Mouse (Mus musculus): ENCODE measurements at regions not wholly inside any gene's neighbourhood (a gene's known extent, or its start where the extent isn't known, plus 50 kb on each side); places are given as distances from the start of the nearest gene placed in this dataset.

DNA sequence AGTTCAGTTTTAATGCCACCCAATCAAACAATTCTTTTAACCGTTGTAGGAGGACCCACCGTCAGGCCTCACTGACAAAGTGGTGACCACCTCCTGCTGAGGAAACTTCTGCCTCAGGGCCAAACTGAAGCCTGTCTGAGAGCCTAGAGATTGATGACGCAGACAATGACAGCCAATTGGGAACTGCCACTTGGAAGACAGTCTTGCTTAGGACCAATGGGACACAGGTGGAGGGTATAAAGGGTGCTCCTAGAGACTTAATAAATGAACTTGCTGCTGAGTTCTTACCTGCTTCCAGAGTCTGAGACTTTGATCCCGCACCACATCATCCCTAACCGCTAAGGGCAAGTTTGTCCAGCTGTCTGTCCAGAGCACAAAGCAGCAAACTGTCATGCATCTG lies 80.0 kb downstream of the Tbx4 start:
- DNase-seq (ENCODE audit: low read depth, low spot score) = peak; percentile 43

- no peak for DNase-seq (ENCODE audit: low read depth, low spot score)
Observed at GRCm38 (mm10) chr11:85970287-85970686, 84.1 kb downstream of the Tbx4 start.

DNA sequence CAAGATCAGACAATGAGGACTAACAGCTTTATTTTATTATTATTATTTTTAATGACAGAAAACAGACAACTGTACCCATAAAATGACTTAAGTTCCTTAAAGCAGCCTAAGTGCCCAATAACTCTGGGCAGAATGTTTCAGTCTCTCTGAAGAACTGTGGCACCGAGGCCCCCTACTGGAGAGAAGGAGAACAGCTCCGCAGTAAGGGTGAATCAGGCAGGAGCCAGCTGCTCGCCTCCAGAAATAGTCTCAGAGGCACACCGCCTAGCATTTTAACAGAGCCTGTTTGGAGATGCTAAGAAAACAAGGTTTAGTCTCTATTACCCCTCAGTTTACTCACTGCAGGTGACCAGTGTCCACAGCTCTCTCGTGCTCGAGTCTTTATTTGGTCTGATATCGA lies 86.2 kb downstream of the Tbx4 start:
- peak; percentile 62 for DNase-seq (ENCODE audit: low read depth, low spot score)

DNA sequence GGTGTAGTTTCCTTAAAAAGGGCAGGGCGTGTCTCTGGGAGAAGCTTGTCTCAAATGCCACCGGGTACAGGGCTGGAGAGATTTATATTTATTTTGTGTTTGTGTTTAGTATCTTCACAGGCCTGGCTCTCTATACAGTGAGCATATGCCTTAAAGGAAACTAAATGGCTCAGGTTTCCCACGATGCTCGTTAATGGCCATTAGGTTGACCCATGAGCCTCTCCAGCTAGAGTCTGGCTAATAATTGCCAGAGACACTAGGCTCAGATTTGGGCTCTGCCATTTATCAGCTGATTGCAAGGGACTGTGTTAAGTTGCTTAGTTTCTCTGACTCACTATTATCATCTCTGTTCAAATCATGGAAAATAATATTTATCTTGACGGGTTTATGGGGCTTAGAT lies 87.5 kb downstream of the Tbx4 start:
- no peak for DNase-seq (ENCODE audit: low read depth, low spot score)

DNA sequence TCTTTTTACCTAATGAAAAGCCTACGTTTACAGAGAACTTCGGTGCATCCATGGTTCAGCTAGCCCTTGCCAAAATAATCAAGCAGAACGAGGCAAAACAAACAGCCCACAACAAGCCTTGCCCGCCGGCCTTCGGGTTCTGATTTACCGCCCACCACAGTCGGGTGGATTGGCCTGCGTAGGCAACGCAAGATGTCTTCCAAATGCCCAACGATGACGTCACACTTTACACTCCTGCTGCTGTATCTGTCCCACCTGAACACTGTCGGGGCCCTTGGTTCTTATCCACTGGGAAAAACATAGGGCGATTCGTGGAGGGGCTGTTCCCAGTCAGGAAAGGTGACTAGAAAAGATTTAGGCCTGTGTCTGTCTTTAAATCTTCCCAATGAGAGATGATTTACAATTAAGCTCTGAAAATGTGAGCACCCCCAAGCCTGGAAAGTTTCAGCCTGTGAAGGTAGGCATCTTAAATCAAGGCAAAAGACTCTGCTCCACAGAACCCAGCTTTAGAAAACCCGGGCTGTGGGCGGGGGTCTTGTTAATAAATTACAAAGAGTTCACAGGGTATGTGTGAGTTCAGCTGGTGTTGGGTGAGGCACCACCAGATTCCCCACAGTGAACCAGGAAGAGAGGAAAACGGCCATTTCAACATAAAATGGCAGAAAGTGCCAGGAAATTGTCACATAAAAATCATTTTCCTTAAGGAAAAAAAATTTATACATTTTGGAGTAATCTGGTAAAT lies 90.6 kb downstream of the Tbx4 start:
- peak; percentile 39 for DNase-seq (ENCODE audit: low read depth, low spot score)

DNA sequence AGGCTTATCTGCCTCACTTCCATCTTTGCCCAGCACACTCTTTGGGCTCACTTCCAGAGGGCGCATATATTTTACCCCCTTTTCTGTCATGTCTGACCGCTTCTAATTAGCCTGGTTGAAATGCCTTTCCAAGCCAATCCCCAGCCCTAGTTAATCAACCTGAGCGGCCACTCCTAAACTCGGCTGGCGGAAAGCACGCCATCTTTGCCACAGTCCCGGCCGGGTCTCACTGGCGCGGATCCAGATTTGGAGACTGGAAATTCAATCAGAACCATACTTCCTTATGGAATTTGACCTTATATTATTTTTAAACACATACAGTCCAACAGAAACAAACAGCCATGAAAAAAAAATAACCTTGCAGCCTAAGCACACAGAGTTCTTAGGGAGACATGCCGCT lies 94.2 kb downstream of the Tbx4 start:
- peak; percentile 25 for DNase-seq (ENCODE audit: low read depth, low spot score)

GRCm38 (mm10) chr11:85981561-85981960 lies 95.3 kb downstream of the Tbx4 start:
- DNase-seq (ENCODE audit: low read depth, low spot score) = no peak

DNA sequence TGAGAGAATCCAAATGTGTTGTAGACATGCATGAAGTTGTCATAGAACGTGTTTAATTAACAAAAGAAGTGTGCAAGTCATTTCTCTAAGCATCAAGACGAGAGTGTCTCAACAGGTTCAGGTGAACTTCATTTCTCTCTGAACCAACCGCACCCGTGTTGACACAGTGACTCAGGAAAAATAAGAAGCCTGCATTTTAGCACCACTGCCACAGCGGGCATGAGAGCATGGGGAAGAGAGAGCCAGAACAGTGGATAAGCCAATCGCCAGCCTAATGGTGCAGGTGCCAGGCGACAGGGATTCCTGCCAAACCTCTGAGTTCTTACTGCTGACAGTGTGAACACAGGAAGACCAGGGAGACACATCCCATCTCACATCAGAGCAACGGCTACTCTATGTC lies 100.1 kb downstream of the Tbx4 start:
- no peak for DNase-seq (ENCODE audit: low read depth, low spot score)

GRCm38 (mm10) chr11:85987181-85987580 lies 101.0 kb downstream of the Tbx4 start:
- DNase-seq (ENCODE audit: low read depth, low spot score) = no peak

- no peak for DNase-seq (ENCODE audit: low read depth, low spot score)
Observed at GRCm38 (mm10) chr11:85989536-85989935, 103.3 kb downstream of the Tbx4 start.

DNA sequence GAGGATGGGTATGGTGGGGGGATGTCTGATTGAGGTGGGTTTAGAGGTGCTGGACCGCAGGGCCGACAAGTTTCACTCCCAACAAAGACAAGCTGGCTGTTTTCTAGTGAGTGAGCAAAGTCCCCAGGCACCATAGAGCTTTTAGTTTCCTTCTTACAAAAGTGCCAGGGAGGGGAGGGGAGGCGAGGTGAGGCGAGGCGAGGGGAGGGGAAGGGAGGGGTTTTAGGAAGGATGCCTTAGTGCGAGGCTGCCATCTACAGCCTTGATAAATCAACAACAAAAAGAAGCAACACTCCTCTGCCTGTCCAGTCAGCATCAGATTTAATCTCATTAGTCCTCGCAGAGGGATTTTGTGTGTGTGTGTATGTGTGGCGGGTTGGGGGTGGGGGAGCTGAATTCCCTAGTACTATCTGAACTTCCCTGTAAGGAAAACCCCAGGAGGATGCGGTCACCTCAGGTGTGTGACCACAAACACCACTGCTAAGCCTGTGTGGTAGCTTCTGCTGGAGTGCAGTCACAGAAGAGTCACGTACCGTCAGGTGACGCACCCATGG lies 103.8 kb downstream of the Tbx4 start:
- DNase-seq (ENCODE audit: low read depth, low spot score) = peak; percentile 35

- DNase-seq (ENCODE audit: low read depth, low spot score) = no peak
Observed at GRCm38 (mm10) chr11:85995318-85996095, 109.3 kb downstream of the Tbx4 start.

DNA sequence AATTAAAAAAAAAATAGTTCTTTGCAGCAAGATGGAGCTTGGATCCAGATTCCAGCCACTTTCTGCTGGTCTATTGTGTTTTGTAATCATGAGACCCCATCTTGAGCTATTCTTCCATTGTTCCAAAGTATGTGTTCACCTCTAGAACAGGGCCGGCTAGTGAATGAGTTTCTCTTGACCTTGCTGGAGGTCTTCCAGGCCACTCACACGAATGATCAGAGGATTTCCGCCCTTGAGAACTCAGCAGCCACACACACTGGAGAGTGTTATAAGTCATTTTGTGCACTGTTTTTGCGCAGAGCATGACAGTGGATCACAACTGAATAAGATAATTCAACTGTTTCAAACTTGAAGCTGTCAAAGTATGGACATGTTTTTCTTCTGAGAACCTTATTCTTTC lies 110.5 kb downstream of the Tbx4 start:
- DNase-seq (ENCODE audit: low read depth, low spot score) = peak; percentile 20

DNA sequence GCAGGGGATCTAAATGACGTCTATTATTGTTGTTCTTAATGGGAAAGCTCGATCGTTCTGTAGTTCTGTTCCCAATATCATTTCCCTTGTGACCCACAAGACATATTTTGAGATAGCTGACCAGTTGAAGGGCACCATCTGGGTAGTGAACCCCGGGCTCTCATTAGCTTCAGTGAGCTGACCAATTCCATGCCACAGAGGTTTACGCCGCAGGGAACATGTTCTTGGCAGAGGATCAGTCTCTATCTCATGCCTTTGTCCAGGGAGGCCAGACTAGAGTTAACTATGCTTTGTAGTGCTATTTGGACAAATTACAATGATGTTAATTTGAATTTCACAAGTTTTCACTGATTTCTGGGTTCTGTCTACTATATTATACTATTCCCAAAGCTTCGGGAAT lies 117.1 kb downstream of the Tbx4 start:
- no peak for DNase-seq (ENCODE audit: low read depth, low spot score)

GRCm38 (mm10) chr11:86005284-86005683 lies 119.1 kb downstream of the Tbx4 start:
- peak; percentile 78 for DNase-seq (ENCODE audit: low read depth, low spot score)

DNA sequence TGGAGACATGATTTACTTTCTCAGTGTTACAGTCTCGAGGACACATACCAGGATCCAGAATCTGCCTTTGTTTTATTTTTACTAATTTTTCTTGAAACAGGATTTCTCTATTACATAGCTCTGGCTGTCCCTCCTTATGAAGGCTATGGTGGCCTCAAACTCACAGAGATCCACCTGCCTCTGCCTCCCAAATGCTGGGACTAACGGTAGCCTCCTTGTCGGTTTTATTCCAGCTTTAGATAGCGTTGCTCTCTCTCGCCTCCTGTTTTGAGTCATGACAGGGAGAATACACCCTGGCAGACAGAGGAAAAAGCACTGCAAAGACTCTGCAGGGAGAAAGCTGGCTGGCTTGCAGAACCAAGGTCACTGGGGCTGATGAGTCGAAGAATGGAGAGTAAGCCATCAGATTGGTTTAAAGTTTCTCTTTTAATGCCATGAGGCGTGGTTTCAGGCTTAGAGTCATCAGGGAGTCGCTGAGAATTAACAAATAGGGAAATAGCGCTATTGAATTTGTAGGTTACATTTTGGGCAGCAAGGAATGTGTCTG lies 119.8 kb downstream of the Tbx4 start:
- no peak for DNase-seq (ENCODE audit: low read depth, low spot score)

DNA sequence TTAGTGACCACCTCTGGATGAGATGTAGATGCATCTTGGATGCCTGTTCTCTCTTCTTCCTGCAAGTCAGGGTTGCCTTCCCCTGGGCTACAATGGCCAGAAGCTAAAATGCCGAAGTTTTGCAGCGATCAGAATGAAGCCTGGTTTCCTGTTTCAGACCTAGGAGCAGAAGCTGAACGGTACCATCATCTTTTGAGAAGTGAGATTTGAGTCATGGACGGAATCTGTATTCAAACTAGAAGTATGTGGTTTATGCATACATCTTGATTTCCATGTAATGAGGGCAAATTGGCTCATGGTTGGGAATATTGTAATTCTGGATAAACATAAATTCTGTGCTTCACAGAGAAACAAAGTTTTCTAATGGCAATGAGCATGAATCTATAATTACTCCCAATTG lies 120.6 kb downstream of the Tbx4 start:
- DNase-seq (ENCODE audit: low read depth, low spot score) = no peak

Measured in R1 (cell line).